Mouse (Mus musculus) CH12.LX (cell line): ENCODE results near the gene Oprm1. TPM values are rescaled to one million over a fixed set of nuclear protein-coding genes. Genes with fewer than 3 reads are reported as not detected.

Source experiments
- DNase-seq: peaks from one replicate; pipeline ENCODE4 v3.0.0-alpha.2; 2013; ENCODE audit errors: extremely low read depth
- H3K27ac ChIP-seq: 2 replicates; pipeline ENCODE4 v1.5.1; 2012; ENCODE audit warnings: low read depth, mild to moderate bottlenecking, control low read depth, moderate library complexity; ENCODE audit not compliant: insufficient read depth
- H3K27me3 ChIP-seq: replicated peaks from 2 replicates; pipeline ENCODE3; 2012; ENCODE audit warnings: inconsistent platforms
- H3K36me3 ChIP-seq, 2 experiments: replicated peaks in 1 of 2; 2 replicates each; pipeline versions ENCODE3 to v1.6.1; 2012; ENCODE audit warnings: inconsistent platforms in 1 of 2, low read length in 1 of 2, mild to moderate bottlenecking in 1 of 2, mixed read lengths in 1 of 2, moderate library complexity in 1 of 2; ENCODE audit not compliant: control insufficient read depth in 1 of 2, insufficient read depth in 1 of 2
- H3K4me1 ChIP-seq, 2 experiments: 2 replicates each; pipeline ENCODE4 v1.6.1; 2012; ENCODE audit warnings: inconsistent platforms in 1 of 2, moderate library complexity in 1 of 2; ENCODE audit not compliant: insufficient read depth in 2 of 2, control insufficient read depth in 1 of 2
- H3K4me2 ChIP-seq: 2 replicates; pipeline ENCODE4 v1.6.1; 2012; ENCODE audit warnings: low read depth, mild to moderate bottlenecking, control low read depth; ENCODE audit not compliant: poor library complexity, insufficient read depth, severe bottlenecking
- H3K4me3 ChIP-seq, 3 experiments: fragments of 150-350 bp in 1 of 3; sonication (generic) in 1 of 3; replicated peaks in 1 of 3; 2 replicates each; pipeline versions ENCODE3 to v1.5.1; 2011 to 2012; ENCODE audit warnings: low read depth in 2 of 3, low read length in 2 of 3, mild to moderate bottlenecking in 2 of 3, moderate library complexity in 2 of 3, control low read depth in 1 of 3, improper control_type of control experiment in 1 of 3, inconsistent platforms in 1 of 3, mixed read lengths in 1 of 3; ENCODE audit not compliant: poor library complexity in 1 of 3
- H3K79me2 ChIP-seq: replicated peaks from 2 replicates; pipeline ENCODE4 v1.6.1; 2012; ENCODE audit warnings: mild to moderate bottlenecking, moderate library complexity; ENCODE audit not compliant: control insufficient read depth, poor library complexity, insufficient read depth, severe bottlenecking; ENCODE audit errors: extremely low read depth
- H3K9ac ChIP-seq: 2 replicates; pipeline ENCODE4 v1.6.1; 2012; ENCODE audit warnings: low read depth, mild to moderate bottlenecking, control low read depth, moderate library complexity; ENCODE audit not compliant: insufficient read depth
- H3K9me3 ChIP-seq: replicated peaks from 2 replicates; pipeline ENCODE3; 2012; ENCODE audit warnings: low read length, inconsistent platforms, mixed read lengths
- ELF1 ChIP-seq: IDR thresholded peaks from 2 replicates; pipeline ENCODE4 v1.6.1; 2014; ENCODE audit warnings: low read depth, mild to moderate bottlenecking, inconsistent platforms, low read length, improper control_type of control experiment
- ETS1 ChIP-seq: conservative IDR thresholded peaks from 2 replicates; pipeline ENCODE4 v1.6.1; 2012; ENCODE audit warnings: low read depth, mild to moderate bottlenecking, inconsistent platforms, low read length, improper control_type of control experiment, moderate library complexity
- JUND ChIP-seq: conservative IDR thresholded peaks from 2 replicates; pipeline ENCODE4 v1.6.1; 2011; ENCODE audit warnings: low read depth, low read length, improper control_type of control experiment
- MAFK ChIP-seq: IDR thresholded peaks from 2 replicates; pipeline ENCODE4 v1.6.1; 2011; ENCODE audit warnings: low read length, improper control_type of control experiment; ENCODE audit not compliant: insufficient replicate concordance
- MAX ChIP-seq: IDR thresholded peaks from 2 replicates; pipeline ENCODE4 v1.6.1; 2011; ENCODE audit warnings: low read length, improper control_type of control experiment
- MYC ChIP-seq: IDR thresholded peaks from 2 replicates; pipeline ENCODE4 v1.6.1; 2011; ENCODE audit warnings: low read depth, mild to moderate bottlenecking, improper control_type of control experiment, low read length
- NELFE ChIP-seq: IDR thresholded peaks from 2 replicates; pipeline ENCODE4 v1.6.1; 2011; ENCODE audit warnings: low read depth, low read length, improper control_type of control experiment
- PAX5 ChIP-seq: IDR thresholded peaks from 2 replicates; pipeline ENCODE4 v1.6.1; 2012; ENCODE audit warnings: low read length, inconsistent platforms, mixed read lengths
- POLR2A ChIP-seq: IDR thresholded peaks from 2 replicates; pipeline ENCODE4 v1.6.1; 2011; ENCODE audit warnings: low read depth, mild to moderate bottlenecking, improper control_type of control experiment, low read length
- RAD21 ChIP-seq: IDR thresholded peaks from 2 replicates; pipeline ENCODE4 v1.6.1; 2011; ENCODE audit warnings: low read depth, mild to moderate bottlenecking, low read length, improper control_type of control experiment, moderate library complexity
- RCOR1 ChIP-seq: conservative IDR thresholded peaks from 2 replicates; pipeline ENCODE4 v1.6.1; 2012; ENCODE audit warnings: low read depth, mild to moderate bottlenecking, inconsistent platforms, low read length, improper control_type of control experiment
- SIN3A ChIP-seq: IDR thresholded peaks from 2 replicates; pipeline ENCODE4 v1.6.1; 2012; ENCODE audit warnings: low read length, improper control_type of control experiment, inconsistent platforms
- TBP ChIP-seq: conservative IDR thresholded peaks from 2 replicates; pipeline ENCODE4 v1.6.1; 2011; ENCODE audit warnings: low read depth, low read length, improper control_type of control experiment
- TCF12 ChIP-seq: IDR thresholded peaks from 2 replicates; pipeline ENCODE4 v1.6.1; 2014; ENCODE audit warnings: low read depth, mild to moderate bottlenecking, inconsistent platforms, low read length, improper control_type of control experiment
- ZKSCAN1 ChIP-seq: IDR thresholded peaks from 2 replicates; pipeline ENCODE4 v1.6.1; 2012; ENCODE audit warnings: low read depth, inconsistent platforms, low read length, improper control_type of control experiment, borderline replicate concordance
- ZNF384 ChIP-seq: IDR thresholded peaks from 2 replicates; pipeline ENCODE4 v1.6.1; 2012; ENCODE audit warnings: low read depth, low read length, improper control_type of control experiment, inconsistent platforms
- dilution Hi-C: fragments of 300-500 bp; cut with MboI; formaldehyde crosslinking; loops from 2 replicates; pipeline ENCODE4 v1.14.3; 2020; ENCODE audit warnings: low sequenced_read_pairs; ENCODE audit not compliant: extremely low pct_unique_long_range_greater_than_20kb, extremely low pct_ligation_motif_present
- in situ Hi-C: fragments of 300-500 bp; cut with MboI; formaldehyde crosslinking; loops from 3 replicates; pipeline ENCODE4 v1.14.3; 2019; ENCODE audit warnings: low sequenced_read_pairs, low pct_ligation_motif_present, low pct_unique_long_range_greater_than_20kb, mixed read lengths
- polyA plus RNA-seq: library from polyadenylated mRNA; unstranded; fragments of >175 nt; gene quantifications from 2 replicates; pipeline ENCODE4 v1.2.1, GENCODE M21; 2012; ENCODE audit warnings: low read depth; ENCODE audit not compliant: insufficient read length
- total RNA-seq, 2 experiments: library from RNA; depleted of rRNA; stranded (reverse); fragments of 300-350 nt in 1 of 2; fragments of >200 nt in 1 of 2; gene quantifications; 2 replicates each; pipeline ENCODE4 v1.2.3; 2012 to 2014

Gene Oprm1
- total and polyA plus RNA-seq, 3 experiments: not detected

- in situ Hi-C loops: no loop called here
- Histone ChIP-seq H3K4me3 (no peak overlapping the region), H3K27ac (no peak overlapping the region), H3K9me3 (peaks cover 4% of the 10 kb centered on the region), H3K9ac (no peak overlapping the region), H3K79me2 (no peaks in the 10 kb centered on the region), H3K27me3 (no peaks in the 10 kb centered on the region), H3K4me1 (peaks cover 10 to 31% of the 10 kb centered on the region in 2 experiments), H3K36me3 (no peaks in the 10 kb centered on the region), H3K4me2 (no peak overlapping the region)
- DNase-seq: no peak
- TF ChIP-seq TBP (no peak), PAX5 (no peak), SIN3A (no peak), MAFK (no peak), RCOR1 (no peak), ETS1 (no peak), JUND (no peak), POLR2A (no peak), MYC (no peak), MAX (no peak), ELF1 (no peak), RAD21 (no peak), TCF12 (no peak)
- dilution Hi-C loops: no loop called here
Measured at GRCm38 (mm10) chr10:6988555-6988954, 230.2 kb downstream of the Oprm1 start.

GRCm38 (mm10) chr10:6996895-6997294, 238.6 kb downstream of the Oprm1 start:
- Histone ChIP-seq H3K4me2 (no peak overlapping the region), H3K79me2 (no peaks in the 10 kb centered on the region), H3K4me1 (peaks cover 0 to 10% of the 10 kb centered on the region in 2 experiments; a peak in 1 of 4 replicates), H3K27ac (no peak overlapping the region), H3K4me3 (no peak overlapping the region), H3K9me3 (no peaks in the 10 kb centered on the region), H3K9ac (no peak overlapping the region), H3K27me3 (no peaks in the 10 kb centered on the region), H3K36me3 (no peaks in the 10 kb centered on the region)
- TF ChIP-seq ZNF384 (peak; percentile 74), MYC (no peak)
- dilution Hi-C loops (no loop called here), in situ Hi-C loops (no loop called here)
- DNase-seq: no peak

GRCm38 (mm10) chr10:6998576-6999250, 240.4 kb downstream of the Oprm1 start:
- in situ Hi-C loops: no loop called here
- dilution Hi-C loops: no loop called here

More at GRCm38 (mm10) chr10:6998576-6999250, 240.4 kb downstream of the Oprm1 start:
- DNase-seq: no peak
- Histone ChIP-seq H3K36me3 (no peaks in the 10 kb centered on the region), H3K9ac (no peak overlapping the region), H3K4me1 (peaks cover 0 to 10% of the 10 kb centered on the region in 2 experiments; a peak in 1 of 4 replicates), H3K4me2 (no peak overlapping the region), H3K27me3 (no peaks in the 10 kb centered on the region), H3K4me3 (no peak overlapping the region), H3K79me2 (no peaks in the 10 kb centered on the region), H3K27ac (no peak overlapping the region), H3K9me3 (no peaks in the 10 kb centered on the region)
- TF ChIP-seq MAX (no peak), NELFE (no peak), SIN3A (no peak), ZKSCAN1 (no peak), ELF1 (no peak)
